Mouse (Mus musculus) T-cell, adult 2 months (primary cell): ENCODE data around the gene Cdh12.
"Not testable (repeated sequence)": the region's sequence is repeated elsewhere in the genome, so short reads cannot be mapped to it uniquely, and the experiment has no call there.

ENCODE experiments used
- DNase-seq: peaks from one replicate; pipeline ENCODE4 v3.0.0; 2022; ENCODE audit warnings: low spot score

Cdh12 gene

DNA sequence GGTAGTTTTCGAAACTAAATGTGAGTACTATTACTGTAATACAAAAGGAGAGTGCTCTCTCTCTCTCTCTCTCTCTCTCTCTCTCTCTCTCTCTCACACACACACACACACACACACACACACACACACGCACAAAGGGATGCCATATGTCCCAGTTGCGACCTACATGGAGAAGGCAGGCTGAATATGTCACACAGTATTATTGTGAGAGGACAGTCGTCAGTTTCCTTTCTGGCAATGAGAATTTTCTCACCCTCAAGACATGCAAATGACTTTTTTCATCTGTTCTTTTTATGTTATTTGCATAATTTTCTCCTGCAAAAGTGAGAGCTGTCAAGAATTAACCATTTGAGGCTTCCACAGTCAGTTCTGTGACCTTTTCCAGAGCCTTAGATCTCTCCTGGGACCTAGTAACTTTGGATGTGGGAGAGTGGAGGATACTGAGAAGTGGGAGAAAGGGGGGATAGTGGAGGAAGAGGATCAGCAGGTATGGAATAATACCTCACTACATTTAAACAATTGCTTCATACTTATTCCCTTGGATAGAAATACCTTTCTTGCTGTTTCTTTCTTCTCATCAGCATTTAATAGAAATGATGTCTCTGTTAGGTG lies 660.9 kb downstream of the Cdh12 start:
- no peak for DNase-seq

DNA sequence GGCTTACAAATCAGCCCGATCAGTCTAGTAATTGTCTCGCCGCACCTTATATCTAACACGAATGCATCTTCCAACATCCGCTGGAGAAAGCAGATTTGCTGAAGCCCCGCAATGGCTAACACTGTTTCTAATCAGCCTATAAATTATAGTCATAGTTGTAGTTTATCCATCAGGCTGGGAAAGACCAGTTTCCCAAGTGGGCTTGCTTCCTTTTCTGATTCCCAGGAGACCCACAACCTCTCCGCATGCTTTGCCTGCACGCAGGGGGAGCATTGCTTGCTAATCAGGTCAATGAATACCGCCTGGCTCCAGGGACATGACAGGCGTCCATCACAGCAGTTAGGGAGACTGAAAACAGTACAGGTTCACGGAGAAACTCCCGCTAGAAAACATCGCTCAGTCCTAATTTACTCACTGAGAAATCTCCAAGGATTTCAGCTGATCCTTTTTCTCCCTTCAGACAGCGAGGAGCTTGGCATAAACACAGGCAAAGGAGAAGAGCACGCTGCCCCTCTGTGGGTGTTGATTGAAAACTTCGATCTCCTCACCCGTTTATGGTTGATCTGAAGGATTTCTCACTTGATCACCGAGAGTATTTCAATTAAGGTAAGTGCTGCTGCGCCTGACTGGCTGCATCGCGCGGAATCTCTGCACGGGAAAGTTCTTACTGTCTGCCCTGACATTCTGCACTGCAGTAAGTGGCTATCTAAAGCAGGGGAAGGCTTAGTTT lies 662.0 kb downstream of the Cdh12 start:
- DNase-seq, result no peak

DNA sequence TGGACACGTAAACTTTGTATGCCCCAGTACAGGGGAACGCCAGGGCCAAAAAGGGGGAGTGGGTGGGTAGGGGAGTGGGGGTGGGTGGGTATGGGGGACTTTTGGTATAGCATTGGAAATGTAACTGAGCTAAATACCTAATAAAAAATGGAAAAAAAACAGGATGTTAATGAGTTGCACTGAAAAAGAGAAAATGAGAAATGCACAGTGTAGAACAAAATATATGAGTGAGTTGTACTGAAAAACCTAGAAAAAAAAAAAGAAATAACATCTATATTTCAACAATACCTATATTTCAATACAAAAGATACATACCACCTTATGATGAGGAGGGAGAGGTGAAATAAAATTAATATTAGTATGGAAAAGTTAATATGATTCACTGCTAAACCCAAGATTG lies 665.7 kb downstream of the Cdh12 start:
- not testable (repeated sequence) for DNase-seq

DNA sequence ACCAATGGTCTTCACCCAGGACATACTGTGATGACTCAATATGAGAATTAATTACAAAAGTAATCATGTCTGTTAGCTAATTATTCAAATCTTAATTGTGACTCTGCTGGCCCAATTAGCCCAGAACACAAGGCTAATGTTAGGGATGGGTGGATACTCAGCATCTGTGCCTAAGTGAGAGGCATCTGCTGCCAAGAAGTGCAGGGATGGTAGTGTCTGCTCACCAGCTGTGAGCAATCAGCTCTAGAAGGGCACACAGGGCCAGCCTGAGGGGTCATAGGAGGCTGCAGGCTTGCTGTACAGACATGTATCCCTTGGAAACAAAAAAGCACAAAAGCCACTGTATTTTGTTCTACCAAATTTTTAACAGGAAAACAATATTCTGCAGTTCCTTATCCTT lies 681.6 kb downstream of the Cdh12 start:
- no peak for DNase-seq

DNA sequence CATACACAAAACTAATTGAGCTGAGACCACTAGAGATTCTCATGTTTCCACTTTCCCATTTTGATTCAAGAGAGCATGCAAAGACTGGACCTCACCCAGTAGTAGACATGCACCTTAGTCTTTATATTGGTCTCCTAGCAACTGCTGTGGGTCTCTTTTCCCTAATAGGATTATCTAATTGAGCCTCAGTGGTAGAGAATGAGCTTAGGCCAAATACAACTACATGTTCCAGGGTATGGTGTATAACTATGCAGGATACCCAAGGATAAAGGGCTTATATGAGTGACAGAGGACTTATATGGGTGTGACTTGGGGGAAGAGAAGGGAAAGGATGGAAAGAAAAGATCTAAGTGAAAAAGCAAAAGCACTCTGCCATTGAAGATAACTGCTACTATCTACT lies 683.9 kb downstream of the Cdh12 start:
- DNase-seq, result no peak

DNA sequence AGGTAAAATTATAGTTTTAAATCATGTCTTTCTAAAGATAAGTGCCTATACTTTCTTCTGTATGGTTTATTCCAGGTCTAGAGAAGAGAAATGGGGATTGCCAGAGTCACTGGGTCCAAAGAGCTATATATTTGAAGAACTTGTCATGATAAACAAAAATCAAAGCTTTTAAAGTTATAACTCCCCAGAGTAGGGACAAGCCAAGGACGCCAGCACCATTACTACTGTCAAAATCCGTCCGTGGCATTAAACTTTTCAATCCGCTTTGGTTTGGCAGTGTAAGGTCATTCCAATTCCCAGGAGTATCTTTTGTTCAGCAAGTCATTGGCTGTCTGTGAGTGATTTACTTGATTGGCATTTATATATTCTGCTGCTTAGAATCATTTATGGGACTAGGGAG lies 697.8 kb downstream of the Cdh12 start:
- DNase-seq, result no peak

DNA sequence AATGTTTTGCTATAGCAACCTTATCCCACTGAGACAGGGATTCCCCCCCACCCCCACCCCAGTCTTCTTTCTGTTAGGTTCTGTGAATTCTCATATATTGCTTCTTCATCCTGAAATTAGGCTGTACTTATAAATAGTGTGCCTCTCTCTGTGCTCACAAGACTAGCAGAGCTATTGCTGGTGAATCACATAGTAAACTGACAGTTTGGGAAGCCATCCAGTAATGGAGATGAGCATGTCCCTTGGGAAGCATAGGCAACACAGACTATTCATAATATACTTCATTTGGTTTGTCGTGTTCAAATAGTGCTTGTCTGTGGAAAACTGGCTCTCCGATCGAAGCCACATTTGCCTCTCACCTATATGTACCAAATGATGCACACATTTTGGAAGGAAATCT lies 704.5 kb downstream of the Cdh12 start:
- DNase-seq, result no peak

DNA sequence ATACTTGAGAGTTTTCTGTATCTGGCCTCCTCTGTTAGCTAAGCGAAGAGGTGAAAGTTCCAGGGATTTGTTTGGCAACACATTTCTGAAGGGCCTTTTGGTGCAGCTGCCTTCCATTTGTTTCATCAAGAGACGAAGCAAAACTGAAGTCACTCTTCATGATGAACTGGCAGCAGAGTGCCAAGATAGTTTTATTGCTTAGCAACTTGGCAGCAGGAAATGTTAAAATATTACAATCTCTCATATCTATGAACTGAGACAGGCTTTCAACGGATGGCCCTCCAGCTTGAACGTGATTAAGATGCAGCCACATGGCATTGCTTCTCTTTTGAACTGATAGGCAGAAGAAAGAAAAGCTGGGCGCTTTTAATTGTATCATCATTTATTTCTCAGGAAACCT lies 730.7 kb downstream of the Cdh12 start:
- DNase-seq, result no peak

DNA sequence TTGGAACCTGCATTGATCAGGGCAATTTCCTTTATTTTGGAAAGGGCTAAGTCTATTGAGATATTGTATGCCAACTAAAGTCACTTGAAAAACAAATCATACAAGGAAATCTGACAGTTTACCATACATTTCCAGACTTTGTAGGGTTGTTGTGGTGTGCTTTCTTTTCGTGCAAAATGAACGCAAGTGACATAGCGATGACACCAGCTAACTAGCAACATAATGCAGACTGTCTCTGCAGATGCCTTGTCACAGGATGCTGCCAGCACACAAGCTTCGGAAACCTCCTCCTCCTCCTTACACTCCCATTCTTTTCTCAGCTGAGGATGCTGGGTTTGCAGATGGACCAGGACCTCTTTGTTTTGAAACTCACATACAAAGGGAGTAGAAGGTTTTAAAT lies 731.1 kb downstream of the Cdh12 start:
- no peak for DNase-seq

DNA sequence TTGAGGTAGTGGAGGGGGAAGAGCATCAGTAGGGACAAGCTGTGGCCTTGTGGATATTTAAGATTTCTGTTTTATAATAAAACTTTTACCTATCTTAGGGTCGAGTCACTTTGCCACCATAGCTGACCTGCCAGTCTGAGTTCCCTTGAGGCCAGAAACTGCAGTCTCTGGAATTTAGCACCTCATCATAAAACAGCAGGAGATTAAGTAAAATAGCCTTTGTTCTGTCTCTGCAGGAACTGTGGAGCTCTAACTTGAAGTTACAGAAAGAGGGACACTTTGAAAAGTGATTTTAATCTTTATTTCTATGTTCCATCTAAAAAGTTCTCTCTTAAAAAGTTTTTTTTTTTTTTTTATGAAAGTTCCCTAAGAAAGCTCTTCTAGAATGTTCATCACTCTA lies 736.7 kb downstream of the Cdh12 start:
- no peak for DNase-seq

DNA sequence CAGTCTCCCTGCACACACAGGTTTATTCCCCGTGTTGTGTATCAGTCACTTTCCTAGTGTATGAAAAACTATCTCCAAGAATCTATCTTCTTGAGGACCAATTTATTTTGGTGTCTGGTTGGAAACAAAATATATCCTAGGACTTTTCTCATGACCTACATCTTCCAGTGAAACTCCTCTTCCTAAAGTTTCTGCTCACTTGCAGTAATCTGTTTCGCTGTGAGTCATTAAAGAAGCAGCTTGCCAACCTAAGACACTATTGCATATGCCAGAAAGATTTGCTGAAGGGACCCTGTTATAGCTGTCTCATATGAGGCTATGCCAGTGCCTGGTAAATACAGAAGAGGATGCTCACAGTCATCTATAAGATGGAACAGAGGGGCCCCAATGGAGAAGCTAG lies 761.0 kb downstream of the Cdh12 start:
- not testable (repeated sequence) for DNase-seq

DNA sequence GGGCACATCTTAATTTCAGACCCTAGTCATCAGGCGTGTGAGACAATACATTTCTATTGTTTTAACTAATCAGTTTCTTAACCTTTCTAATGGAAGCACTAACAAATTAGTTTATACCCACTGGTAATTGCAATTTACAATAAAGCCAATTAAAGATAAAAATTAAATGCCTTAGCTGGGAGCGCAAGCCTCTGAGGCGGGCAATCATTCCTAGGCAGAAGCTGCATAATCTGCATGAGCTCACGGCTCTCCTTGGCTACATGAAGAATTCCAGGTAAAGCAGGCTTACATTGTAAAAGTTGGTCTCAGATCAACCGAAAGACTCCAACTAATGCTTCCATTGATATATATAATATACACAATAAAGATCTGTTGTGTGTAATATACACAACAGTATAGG lies 773.9 kb downstream of the Cdh12 start:
- no peak for DNase-seq

DNA sequence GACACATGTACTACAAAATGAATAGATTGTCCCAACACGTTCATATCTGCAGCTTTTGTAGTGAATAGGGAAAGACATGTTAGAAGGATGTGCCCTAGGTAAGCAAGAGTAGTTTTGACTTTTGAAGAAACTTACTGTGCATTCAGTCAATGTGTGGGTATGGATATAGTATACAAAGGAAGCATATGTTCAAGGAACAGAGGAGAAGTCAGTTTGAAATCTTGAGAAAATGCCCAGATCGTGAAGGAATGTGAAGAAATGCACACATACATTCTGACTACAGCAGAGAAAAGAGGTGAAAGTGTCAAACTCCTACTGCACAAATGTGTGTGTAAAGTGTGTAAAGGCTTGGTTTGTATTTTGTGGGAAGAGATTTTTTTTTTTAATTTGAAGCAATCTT lies 812.3 kb downstream of the Cdh12 start:
- no peak for DNase-seq

DNA sequence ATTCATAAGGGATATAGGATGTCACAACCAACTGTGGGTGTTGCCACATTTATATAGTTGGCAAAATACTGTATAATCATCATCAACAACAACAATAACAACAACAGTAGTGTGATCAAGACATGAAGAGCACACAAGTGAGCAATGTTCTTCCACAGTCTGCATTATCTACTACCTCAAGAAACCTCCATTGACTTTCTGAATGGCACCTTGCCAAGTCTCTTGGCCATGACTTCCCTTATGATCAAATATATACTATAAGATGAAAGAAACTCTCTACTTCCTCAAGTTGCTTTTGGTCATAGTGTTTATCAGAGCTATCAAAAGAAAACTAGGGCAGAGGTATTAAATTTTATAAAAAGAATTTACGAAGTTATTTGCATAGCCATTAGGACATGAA lies 820.8 kb downstream of the Cdh12 start:
- no peak for DNase-seq

DNA sequence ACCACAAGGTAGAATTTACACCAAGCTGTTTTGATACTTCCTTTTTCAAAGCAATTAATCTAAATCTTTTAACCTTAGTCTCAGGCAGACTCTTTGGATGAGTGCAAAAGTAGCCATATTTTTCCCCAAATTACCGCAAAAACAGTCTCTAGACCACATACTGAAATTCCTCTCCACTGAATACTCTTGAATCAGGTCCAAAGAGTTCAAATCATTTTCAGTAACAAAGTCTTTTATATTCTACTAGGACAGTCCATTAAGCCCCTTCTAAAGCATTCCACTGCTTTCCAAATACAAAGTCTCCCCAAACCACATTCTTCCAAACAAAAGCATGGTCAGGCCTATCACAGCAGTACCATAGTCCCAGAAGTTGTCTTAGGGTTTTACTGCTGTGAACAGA lies 848.0 kb downstream of the Cdh12 start:
- DNase-seq, result no peak

DNA sequence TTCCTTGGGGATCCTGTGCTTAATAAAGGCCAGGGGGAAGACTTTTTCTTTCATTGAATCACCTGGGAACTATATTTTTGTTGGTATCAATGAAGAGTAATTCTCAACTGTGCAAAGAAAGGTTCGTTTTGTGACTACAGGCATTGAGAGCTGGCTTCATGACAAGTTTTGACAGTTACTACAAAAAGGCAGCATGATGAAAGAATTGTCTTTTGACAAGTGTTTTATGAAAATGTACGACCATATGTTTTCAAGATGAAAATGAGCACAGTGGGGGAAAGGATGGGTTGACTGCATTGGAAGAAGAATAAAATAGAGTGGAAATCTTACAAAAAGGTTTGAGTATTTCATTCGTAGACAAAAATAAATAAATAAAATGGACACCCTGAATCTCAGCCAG lies 866.4 kb downstream of the Cdh12 start:
- no peak for DNase-seq

DNA sequence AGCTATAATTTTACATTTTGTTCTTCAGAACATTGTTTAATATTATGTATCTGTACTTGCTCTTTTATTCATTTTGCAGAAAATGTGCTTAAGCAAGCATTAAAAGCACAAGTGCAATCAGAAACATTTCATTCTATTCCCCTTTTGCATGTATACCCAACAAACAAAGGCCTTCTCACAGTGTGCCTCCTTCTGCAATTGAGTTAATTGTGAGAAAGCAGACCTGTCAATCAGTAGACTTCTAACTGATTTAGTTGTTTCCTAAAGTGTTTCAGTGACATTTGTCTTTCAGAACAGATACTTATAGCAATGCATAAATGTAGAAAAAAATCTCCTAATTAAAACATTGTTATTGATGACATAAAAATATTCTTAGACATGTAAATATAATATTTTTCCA lies 894.8 kb downstream of the Cdh12 start:
- no peak for DNase-seq

DNA sequence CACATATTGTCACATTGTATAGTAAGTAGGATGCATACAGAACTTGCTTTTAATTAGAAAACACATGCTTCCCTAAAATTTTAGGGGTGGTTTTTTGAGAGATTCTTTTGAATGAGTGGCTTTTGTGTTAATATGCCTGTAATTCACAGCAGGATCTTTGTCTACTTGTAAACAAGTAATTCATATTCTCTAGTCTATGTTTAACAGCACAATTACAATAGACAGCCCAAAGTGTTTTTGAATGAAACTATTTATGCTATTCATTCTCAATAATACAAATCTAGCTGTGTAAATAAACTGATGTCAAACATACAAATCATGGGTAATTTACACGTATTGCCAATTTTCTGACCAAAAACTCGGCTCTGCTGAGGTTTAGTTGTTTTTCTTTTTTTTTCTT lies 895.3 kb downstream of the Cdh12 start:
- no peak for DNase-seq

DNA sequence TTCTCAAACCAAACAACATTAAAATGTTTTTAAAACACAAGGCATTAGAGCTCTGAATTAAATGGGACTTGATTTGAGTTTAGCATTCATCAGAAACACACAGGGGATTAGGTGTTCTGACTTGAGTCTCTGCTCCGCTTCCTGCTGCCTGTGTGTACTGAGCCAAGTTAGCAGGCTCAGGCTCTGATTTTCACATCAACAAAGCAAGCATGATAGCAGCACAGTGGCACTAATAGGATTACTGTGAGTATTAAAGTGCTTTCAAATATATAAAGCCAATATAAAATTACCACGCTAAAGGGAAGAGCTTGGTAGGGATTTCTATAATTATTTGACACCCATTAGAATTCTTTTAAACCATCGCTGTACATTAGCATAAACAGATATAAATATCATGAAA lies 895.7 kb downstream of the Cdh12 start:
- no peak for DNase-seq

DNA sequence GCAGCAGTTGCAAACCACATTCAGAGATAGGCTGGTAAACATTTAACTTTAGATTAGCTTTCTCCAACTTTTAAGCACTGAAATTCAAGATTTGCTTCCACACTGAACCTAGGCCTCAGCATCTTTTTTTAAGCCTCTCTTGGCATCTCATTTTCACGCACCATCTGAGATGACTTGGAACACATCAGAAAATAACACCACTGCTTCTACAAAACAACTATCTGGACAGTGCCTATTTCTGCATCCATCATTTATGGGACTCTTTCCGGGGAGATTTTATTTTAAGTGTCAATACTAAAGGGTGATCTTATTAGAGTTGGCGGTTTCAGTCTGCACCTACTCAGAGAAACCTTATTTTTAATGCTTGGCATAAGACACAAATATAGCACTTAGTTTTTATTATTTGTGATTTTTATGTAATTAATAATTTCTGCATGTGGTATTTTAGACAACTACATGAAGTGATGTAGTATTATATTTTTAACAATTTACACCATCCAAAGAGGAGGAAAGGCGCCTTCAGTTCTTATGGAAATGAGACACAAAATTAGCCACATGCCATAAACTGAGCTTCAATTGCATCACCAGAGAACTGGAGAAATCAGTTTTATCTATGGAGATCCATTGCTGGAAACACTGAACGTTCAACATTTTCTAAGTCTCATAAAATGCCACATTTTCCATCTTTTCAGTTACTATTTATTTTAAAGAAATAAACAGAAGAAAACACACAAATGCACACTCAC lies 906.5 kb downstream of the Cdh12 start:
- DNase-seq, result no peak

DNA sequence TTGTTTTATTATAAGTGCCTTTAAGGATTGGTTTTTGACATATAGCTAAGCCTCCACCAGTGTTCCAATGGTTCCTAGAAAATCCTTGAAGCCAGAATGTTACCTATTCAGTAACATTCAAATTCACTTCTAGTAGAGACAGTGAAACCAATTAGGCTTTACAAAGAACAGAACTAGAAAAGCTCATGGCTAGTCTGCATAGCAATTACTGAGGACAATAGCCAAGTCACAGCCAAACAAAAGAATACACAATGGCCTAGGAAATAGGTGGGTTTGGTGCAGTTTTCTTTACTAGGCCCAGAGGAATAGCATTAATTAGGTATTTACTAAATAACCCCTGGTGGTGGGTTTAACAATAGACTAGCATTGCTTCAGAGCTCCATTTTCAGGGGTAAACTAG lies 917.3 kb downstream of the Cdh12 start:
- DNase-seq, result no peak

DNA sequence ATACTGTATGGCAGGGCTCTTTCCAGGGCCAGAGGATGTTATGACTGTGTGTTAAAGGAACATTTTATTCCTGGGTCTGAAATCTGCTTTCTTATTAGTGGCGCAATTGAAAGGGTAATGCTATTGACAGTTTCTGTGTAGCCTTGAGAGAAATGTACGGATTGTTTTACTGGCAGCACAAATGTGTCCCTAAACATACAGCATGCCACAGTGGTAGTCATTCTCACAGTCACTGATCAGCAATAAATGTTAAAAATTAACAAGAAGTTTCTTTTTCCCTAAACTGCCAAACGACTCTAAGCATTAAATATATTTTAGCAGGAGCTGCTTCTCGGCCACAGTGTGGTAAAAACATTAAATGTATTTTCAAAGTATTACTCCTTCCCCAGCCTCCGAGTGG lies 926.4 kb downstream of the Cdh12 start:
- DNase-seq, result no peak

DNA sequence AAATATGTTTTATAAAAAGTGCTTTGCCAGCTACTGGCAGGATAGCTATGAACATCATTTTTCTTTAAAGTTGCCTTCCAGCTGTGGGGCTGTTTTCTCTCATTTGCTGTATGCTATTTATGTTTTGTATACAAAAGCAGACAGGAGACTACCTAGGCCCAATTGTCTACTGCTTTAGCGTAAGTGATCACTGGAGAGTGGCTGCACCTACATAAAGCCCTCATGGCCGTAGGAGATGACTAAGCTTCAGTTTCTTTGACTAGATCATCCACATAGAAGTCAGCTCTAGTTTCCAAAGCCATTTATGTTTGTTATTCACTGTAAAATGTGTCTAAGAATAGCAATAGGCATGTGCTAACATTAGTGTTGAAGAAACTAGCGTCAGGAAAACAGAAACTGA lies 926.8 kb downstream of the Cdh12 start:
- no peak for DNase-seq

DNA sequence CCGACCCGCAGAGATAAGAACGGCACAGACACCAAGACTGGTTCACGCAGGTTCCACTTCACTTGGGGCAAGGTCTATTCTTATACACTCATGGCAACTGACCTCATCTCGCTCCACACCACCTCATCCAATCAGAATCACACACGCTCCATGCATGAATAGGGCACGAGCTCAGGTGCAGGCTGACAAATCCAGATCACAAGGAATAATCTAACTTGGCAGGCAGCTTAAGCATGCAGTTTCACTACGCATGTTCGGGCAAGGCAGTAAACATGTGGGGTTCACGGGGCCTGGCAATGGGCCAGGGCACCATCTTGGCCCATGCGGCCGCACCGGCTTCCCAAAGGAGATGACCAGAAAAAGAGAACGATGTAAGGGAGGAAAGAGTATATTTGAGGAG lies 942.4 kb downstream of the Cdh12 start:
- DNase-seq, result not testable (repeated sequence)
